Mouse (Mus musculus) frontal cortex, adult (tissue): ENCODE measurements around the gene Ddx58.

Source experiments
- ATAC-seq: cut with Nextera tagmentation; 2 replicates; pipeline ENCODE4 v1.9.2; 2017; ENCODE audit warnings: mild to moderate bottlenecking, moderate library complexity, mixed read lengths; ENCODE audit not compliant: low TSS enrichment

Ddx58 gene

DNA sequence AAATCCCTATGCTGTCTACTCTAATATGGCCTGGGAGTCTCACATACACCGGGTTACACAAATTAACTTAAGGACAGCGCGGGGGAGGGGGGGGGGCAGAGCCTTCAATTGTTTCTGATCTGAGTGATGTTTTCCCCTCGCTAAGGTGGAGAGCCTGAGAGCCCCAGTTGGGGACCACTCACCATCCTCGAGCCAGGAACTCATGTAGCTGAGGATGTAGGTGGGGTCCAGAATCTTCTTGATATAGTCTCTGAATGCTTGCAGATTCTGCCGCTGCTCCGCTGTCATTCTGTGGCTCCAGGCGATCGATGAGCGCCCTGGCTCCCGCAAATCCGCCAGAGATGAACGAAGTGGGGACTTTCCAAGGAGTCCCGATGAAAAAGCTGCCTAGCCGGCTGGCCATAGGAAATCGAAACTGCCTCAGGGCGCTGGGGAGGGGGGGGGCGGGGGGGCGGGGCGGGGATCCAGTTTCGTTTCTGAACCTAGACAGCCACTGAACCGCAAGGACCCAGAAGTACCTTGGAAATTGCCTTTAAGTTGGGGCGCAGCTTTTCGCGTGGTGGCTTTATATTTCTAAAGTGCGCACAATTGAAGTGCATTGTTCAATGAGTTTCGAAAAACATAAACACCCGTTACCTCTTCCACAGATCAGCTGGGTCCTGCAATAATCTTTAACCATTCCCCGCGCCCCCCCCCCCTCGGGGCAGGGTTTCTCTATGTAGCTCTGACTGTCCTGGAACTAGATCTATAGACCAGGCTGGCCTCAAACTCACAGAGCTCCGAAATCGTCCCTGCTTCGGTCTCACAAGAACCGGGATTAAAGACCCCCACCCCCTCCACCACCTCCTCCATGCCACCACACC, at the start of gene Ddx58:
Gene Ddx58 (minus strand): TSS at position 420 of the 863 bp plus-strand sequence.
- ATAC-seq: peak; percentile 65

DNA sequence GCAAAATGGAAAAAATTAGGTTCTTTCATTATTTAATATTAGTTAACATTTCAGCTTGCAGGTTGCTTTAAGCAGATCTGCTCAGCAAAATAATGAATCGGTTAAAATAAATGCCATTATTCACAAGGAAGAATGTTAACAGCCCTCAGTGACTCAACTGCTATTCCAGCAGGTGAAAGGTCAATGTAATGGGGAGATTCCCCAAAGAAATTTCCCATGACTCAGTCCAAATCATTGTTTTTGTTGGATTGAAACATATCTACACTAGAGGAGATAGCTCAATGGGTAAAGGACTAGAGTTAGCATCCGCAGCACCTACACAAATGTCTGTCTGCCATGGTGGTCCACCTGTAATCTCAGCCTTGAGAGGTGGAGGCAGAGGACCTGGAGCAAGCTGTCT, 49.4 kb upstream of the Ddx58 start:
- no peak for ATAC-seq

- no peak for ATAC-seq
Observed at GRCm38 (mm10) chr4:40287415-40287814, 47.8 kb upstream of the Ddx58 start.

DNA sequence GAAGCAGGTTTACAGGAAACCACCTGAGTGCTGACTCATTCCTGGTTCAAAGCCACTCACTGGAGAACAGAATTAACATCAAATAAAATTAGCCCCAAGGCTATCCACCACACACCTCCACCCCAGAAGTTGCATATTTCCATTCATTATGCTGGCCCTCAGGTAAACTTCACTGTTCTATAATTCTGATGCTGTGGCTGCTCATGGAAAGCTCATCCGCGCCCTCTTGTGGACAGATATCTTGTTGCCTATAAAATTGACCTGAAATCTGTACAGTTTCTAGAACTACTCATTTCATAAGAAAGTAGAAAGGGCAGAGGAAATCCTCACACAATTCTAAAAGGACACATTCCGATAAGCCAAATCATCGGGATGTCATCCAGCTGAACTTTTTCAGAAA, 46.0 kb upstream of the Ddx58 start:
- peak; percentile 81 for ATAC-seq

DNA sequence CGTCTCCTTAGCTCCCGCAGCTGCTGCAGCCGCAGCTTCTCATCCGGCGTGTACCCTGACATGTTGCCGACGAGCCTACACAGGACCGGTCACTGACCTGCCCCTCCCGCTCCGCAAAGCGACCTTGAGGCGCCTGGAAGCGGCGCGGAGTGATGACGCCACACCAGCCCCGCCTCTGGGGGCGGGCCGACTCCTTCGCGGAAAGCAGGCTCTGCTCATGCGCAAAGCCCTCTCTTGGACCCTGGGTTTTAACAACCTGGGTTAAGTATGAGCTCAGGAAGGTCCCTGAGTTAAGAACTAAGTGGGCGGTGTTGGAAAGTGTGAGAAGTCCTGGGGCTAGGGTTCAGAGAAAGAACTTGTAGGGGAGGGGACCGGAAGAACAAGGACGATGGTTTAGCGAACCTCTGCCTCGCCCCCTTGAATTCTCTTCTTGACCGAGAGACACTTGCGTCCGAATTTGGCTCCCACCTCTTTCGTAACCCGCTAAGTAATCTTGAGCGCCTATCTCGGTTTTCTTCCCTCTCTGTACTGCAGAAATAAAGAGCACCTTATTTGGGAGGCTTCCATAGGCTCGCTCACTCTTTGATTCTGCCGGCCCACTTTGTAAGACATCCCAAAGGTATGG, 39.8 kb upstream of the Ddx58 start, which contains the start of gene Ndufb6:
Gene Ndufb6 (minus strand): TSS at position 146 of the 625 bp plus-strand sequence.
- peak; percentile 95 for ATAC-seq

GRCm38 (mm10) chr4:40278880-40279275, 39.2 kb upstream of the Ddx58 start:
- ATAC-seq: no peak; the same call in 1 of the 2 replicates

- ATAC-seq: peak; percentile 90
Observed at GRCm38 (mm10) chr4:40269430-40270032, 29.9 kb upstream of the Ddx58 start, which contains the start of the genes Smim27 and Topors. TSS of gene Smim27 (plus strand) at chr4:40269579. TSS of gene Topors (minus strand) at chr4:40269850.

DNA sequence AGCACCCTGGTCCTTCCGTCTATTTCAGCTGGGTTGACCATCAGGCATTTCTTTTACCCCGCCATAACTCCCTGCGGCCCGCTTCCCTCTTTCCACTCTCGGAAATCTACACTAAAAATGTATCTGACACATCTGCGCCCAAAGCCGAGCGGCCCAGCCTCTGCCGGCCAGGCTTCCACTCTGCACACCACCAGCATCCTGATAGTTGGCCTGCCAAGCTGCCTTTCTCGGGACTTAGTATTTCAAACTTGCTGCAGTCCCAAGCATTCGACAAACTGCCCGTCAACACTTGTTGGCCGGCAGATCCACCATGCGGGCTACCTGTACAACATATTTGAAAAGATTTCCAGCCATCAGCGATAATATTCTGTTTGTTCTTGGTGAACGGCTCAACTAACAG, 29.2 kb upstream of the Ddx58 start:
- ATAC-seq: peak; percentile 7; the same call in 1 of the 2 replicates

DNA sequence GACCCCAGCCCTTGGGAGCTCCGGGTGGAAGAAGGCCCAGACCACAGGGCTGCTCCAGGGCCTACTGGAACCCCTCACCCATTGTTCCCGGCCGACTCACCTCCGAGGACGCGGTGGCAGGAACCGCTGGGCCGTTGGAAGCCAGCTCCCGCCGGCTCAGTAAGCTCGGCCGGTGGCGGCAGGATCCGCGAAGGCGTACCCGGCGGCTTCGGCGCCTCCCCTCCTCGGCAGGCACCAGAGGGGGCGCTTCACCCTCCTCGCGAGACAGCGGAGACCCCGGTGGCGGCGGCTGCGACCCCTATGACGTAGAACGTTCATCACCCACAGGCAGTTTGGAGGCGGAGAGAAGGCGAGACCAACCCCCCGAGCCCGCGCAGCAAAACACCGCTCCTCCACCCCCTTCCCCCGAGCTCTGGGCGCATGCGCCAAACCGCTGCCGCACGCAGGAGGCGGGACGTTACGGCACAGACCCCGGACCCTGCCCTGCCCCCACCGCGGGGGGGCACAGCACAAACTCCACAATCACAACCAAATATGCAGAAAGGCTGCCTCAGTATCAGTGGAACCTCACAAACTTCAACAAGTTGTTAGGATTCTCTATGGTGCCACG, 28.7 kb upstream of the Ddx58 start:
- peak; percentile 76 for ATAC-seq

DNA sequence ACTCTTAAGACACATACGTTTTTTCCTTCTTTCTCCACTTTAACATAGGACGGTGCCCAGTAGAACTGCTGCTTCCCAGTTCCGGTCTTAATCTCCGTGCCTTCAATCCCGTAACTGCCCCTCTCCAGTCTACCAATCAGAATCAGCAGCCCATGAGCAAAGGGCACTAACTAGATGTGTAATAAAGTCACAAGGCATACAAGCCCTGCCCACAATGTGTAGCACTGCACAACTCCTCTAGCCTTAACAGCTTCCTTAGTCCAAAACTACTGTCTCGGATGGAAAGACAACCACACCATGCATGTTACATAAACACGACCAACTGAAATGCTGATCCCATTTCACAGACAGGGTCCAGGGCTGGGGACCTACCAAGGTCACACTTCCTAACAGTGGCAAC, 28.1 kb upstream of the Ddx58 start:
- ATAC-seq: peak; percentile 5

DNA sequence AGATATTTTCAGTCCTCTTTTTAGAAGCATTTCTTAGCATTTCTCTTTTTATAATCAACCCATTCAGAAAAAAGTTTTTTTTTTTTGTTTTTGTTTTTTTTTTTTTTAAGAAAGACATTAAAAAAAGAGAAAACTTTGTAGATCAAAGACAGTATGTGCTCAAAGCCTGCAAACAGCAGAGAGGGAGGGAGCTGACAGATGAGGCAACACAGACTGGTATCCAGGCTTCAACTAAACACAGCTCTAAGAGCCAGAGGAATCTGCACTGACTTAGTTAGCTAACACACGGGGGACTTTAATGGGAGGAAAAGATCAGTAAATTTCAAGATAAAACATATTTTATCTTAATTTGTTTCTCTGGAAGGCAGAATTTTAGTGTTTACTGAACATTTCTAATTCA, 24.7 kb upstream of the Ddx58 start:
- no peak for ATAC-seq

- peak; percentile 57 for ATAC-seq
Observed at GRCm38 (mm10) chr4:40254385-40255103, 14.9 kb upstream of the Ddx58 start.

DNA sequence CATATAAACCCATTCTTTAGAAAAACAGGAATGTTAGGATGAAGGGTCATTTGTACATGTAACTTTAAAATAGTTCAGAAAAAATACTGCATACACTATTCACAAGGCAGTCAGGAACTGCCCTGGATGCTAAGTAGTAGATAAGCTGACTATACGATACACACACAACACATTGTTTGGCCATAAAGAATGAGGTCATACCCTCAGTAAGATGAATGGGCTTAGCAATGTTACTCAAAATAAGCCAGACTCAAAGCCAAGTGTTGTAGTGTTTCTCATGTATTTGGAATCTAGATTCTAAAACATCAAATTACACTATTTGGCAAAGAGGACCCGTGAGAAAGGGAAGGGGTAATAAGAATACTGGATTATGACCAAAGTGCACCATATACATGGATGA, 14.1 kb upstream of the Ddx58 start:
- ATAC-seq: no peak

DNA sequence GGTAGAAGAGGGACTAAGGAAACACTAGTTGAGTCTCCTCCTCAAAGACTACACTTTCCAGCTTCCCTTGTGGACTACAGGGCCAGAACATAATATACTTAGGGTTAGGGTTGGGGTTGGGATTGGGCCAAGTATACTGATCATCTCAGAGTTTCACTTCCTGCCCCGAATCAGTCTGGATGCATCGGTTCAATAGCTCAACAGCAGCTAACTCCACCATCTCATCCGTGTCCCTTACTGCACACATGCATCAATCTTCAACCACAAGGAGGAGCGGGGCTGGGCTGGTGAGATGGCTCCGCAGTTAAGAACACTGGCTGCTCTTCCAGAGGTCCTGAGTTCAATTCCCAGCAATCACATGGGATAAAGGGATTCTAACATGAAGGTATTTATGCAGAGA, 11.4 kb upstream of the Ddx58 start:
- ATAC-seq: no peak

- no peak for ATAC-seq
Observed at GRCm38 (mm10) chr4:40244035-40244434, 4.4 kb upstream of the Ddx58 start.

GRCm38 (mm10) chr4:40243006-40243405, 3.4 kb upstream of the Ddx58 start:
- no peak for ATAC-seq

DNA sequence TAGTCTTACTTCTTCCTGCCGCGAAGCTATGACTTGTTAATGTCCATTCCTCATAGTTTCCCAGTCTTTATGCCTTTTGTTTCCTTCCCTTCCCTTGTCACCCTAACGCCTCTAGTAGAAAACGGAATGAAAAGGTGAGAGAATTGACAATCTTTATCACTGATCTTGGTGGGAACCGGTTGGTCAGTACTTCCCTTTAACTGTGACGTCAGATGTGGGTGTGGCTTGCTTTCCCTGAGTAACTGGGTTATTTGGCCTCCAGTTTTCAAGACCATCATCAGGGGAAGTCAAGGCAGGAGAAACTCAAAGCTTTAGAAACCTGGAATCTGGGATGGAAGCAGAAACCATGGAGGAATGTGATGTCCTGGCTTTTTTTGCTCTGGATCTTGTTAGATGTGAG, 2.3 kb upstream of the Ddx58 start:
- no peak for ATAC-seq

DNA sequence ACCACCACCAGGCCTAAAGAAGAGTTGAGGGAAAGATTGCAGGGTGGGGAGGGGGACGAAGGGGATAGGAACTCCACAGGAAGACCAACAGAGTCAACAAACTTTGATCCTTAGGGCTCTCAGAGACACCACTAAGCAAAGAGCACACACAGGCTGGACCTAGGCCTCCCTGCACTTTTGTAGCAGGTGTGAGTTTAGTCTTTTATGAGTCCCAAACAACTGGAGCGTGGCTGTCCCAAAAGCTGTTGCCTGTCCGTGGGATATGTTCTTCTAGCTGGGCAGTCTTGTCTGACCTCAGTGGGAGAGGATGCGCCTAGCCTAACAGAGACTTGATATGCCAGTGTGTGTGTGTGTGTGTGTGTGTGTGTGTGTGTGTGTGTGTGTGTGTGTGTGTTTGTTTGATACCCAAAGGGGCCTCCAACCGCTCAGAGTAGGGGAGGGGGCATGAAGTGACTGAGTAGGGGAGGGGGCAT, 680 bp upstream of the Ddx58 start:
- ATAC-seq: no peak

- ATAC-seq: peak; percentile 55
Observed at GRCm38 (mm10) chr4:40238483-40239408, 882 bp downstream of the Ddx58 start.

DNA sequence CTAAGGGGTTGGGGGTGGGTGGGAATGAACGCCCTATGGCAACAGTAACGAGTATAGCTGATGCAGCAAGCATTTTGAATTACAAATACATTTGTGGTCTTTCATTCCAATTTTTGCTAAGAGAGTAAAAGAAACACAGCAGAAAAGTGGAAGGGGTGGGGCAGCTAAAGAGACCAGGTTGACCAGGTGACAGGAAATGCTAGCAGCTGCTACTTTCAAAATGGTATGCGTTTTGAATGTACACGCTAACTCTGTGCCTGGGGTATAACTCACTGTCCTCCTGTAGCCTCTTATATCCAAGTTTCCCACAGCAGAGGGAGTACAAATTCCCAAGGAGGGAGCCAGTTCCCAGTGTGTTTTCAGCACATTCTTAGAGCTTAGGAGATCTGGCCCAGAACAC, 2.8 kb downstream of the Ddx58 start:
- ATAC-seq: no peak
